Mouse (Mus musculus): ENCODE data around the gene Cdipt. TPM values are rescaled to one million over a fixed set of nuclear protein-coding genes. Genes with fewer than 3 reads are reported as not detected.

The Cdipt gene
- total RNA-seq, 2 experiments from 2014 or later, result 19.7 to 29.8 TPM

GRCm38 (mm10) chr7:127009307-127010085 lies 33.8 kb downstream of the Cdipt start:
- no peak for ATAC-seq (replicated peaks; ENCODE audit: low FRiP score, poor library complexity, severe bottlenecking)

- ATAC-seq (replicated peaks; ENCODE audit: low FRiP score, poor library complexity, severe bottlenecking), result no peak
Observed at GRCm38 (mm10) chr7:127011051-127011450, 35.3 kb downstream of the Cdipt start.

DNA sequence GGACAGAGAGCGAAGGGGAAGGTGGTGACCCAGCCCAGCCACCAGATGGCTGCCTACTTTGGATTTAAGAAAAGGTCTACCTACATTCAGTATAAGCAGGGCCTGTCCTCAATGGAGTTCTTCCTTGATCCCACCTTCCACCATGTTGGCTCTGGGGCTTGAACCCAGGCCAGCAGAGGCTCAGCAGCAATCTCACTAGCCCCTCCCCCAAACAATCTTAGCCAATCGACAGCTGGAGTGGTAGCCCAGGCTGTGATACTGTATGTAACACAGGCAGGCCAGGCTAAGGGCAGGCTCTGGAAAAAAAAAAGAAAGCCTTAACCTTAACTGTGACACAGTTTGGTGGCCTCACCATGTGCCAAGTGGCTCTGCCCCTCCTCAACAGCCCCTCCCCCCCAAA lies 36.0 kb downstream of the Cdipt start:
- no peak for ATAC-seq (replicated peaks; ENCODE audit: low FRiP score, poor library complexity, severe bottlenecking)

DNA sequence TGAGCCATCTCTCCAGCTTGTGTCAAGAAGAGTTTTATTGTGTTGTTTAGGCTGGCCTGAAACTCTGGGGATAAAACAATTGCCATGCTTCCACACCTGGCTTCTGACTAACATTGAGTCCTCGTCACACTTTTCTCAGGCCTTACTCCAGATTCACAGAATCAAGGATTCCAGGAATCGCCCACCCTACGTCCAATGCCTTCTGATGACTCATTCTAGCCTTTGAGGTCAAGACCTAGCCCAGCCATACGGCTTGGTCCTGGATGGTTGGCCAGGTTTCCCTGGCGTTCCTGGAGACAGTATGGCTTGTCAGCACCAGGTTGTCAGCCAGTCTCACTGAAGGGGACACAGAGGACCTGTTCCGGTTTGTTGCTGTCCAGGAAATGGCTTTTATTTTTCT lies 36.7 kb downstream of the Cdipt start:
- ATAC-seq (replicated peaks; ENCODE audit: low FRiP score, poor library complexity, severe bottlenecking), result no peak

DNA sequence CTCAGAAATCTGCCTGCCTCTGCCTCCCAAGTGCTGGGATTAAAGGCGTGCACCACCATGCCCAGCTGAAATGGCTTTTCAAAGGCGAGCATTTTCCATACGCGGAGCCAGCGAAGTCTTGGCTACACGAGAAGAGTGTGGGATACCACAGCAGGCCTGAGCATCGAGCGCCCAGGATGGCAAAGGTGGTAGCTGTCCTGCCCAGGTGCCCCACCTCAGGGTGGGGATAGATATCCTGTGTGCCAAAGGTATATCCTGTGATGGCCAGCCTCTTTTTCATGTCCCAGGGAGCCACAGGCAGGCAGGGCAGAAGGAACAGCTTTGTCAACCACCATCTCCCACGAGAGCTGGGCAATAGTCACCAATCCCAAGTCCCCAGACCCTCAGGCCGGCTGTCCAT lies 37.1 kb downstream of the Cdipt start:
- ATAC-seq (replicated peaks; ENCODE audit: low FRiP score, poor library complexity, severe bottlenecking), result no peak

GRCm38 (mm10) chr7:127013385-127013784 lies 37.7 kb downstream of the Cdipt start:
- no peak for ATAC-seq (replicated peaks; ENCODE audit: low FRiP score, poor library complexity, severe bottlenecking)

DNA sequence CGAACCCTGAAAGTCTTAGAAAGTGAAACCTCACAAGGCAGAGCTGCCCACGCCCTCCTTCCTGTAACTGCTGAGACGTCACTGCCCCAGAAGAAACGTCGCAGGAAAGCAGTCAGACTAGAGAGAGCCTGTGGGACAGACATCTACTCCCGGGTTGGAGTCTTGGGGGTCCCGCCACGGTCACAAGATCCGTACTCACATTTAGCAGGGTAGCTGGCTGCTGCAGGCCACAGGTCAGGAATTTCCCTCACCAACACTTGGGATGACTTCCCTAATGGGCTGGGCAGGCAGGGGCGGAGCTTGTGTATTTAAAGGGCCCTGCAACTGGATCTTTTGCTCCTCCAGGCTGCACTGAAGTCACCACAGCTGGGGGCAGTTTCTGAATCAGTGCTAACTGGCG lies 38.6 kb downstream of the Cdipt start, which contains the start of gene Mvp:
TSS of gene Mvp (minus strand) at position 302 of the 400 bp plus-strand sequence.
- 0 out of 2 replicates have a peak, but pooled peaks have one; percentile 21 for ATAC-seq (replicated peaks; ENCODE audit: low FRiP score, poor library complexity, severe bottlenecking)

- no peak for ATAC-seq (replicated peaks; ENCODE audit: low FRiP score, poor library complexity, severe bottlenecking)
Observed at GRCm38 (mm10) chr7:127014993-127015392, 39.3 kb downstream of the Cdipt start.

DNA sequence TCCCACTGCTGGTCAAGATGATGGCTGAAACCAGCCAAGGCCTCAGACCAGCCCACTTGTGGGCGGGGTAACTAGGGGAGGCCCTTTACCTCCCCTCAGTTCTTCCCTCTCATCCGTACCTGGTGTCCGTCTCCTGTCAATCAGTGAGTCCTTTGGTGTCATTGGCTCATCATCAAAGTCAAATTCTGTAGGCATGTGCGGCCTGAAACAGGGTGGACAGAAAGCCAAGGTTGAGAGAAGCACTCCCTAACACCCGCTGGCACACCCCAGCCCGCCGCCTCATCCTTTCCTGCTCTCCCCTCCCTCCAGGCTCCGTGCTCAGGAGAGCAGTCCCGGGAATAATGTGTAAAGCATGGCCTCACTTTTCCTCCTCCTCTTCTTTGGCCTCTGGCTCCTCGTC lies 40.4 kb downstream of the Cdipt start:
- peak; percentile 16 for ATAC-seq (replicated peaks; ENCODE audit: low FRiP score, poor library complexity, severe bottlenecking)

GRCm38 (mm10) chr7:127016481-127016485 lies 40.6 kb downstream of the Cdipt start, which contains the start of gene Pagr1b:
TSS of gene Pagr1b (minus strand) at chr7:127016484.
- no peak for ATAC-seq (replicated peaks; ENCODE audit: low FRiP score, poor library complexity, severe bottlenecking)

DNA sequence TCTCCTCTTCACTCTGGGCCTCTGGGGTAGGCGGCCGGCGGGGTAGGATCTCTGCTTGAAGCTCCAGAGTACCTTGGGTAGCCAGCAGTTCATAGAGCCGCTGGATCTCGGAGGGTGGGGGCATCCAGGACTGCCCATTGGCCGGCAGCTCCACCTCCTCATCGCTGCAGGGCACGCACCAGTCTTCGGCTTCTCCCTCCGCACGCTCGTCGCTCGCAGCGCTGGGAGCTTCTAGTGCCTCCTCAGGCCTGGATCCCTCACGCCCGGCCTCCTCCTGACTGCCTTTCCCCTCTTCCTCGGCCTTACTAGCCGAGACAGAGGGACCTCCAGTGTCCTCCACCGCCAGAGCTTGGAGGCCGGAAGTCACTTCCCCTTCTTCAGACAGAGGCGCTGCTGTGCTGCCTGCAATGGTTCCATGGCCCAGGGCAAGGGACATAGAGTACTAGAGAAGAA lies 40.8 kb downstream of the Cdipt start:
- peak; percentile 71 for ATAC-seq (replicated peaks; ENCODE audit: low FRiP score, poor library complexity, severe bottlenecking)

DNA sequence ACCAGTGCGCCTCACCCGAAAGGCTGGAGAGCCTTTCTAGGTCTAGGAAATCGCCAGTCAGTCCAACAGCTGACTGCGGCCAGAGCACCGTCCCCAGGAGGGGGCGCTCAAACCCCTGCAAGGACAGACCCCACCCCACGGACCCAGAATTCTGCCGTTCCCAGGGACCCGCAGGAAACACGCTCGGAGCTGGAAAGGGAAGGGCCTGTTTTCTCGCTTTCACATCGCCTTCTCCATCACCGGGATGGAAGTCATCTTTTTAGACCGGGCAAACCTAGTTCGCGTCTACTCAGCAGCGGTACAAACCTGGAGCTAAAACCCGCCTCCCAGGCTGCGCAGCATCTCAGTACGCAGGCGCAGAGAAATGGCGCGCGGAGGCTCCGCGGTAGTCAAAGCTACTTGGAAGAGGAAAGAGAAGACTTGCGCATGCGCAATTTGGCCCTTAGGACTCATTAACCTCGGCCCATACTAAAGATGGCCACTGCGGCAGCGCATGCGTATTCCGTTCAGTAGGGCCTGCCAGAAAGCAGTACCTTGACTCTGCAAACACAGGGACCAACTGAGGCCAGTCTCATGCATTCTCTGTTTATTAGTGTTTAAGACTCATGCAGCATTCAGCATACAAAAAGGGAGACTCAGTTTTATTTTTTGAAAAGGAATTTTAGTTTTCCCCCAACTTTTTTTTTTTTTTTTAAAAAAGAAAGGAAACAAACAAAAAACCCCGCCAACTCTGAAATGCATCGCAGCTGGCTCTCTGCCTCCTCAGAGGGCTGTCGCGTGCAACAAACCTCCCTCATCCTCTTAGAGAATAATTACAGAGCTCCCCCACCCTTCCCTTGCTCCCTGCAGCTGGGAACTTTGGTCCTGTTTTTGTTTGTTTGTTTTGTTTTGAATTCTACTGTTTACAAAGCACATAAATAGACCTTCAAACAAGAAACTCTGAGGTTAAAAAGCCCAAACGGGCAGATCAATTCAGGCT lies 41.5 kb downstream of the Cdipt start, which contains the start of gene Pagr1a:
TSS of gene Pagr1a (minus strand) at position 382 of the 979 bp plus-strand sequence.
- ATAC-seq (replicated peaks; ENCODE audit: low FRiP score, poor library complexity, severe bottlenecking), result peak; percentile 75

DNA sequence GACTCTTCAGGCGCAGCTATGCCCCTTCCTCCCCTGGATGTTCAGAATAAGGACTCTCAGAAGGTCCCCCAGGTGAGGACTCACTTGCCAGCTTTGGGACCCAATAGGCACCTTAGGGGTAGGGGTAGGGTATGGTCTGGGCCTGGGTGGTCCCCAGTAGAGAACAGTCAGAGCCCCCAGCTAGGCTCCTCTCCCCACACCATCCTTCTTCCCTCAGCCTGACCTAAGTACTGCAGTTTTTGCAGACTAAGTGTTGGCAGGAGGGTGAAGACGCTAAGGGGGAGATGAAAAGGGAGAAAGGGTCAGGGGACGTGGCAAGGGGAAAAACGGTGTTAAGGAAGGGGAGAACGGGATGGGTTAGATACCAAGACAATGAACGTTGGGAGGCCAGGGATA lies 42.2 kb downstream of the Cdipt start:
- ATAC-seq (replicated peaks; ENCODE audit: low FRiP score, poor library complexity, severe bottlenecking), result no peak

DNA sequence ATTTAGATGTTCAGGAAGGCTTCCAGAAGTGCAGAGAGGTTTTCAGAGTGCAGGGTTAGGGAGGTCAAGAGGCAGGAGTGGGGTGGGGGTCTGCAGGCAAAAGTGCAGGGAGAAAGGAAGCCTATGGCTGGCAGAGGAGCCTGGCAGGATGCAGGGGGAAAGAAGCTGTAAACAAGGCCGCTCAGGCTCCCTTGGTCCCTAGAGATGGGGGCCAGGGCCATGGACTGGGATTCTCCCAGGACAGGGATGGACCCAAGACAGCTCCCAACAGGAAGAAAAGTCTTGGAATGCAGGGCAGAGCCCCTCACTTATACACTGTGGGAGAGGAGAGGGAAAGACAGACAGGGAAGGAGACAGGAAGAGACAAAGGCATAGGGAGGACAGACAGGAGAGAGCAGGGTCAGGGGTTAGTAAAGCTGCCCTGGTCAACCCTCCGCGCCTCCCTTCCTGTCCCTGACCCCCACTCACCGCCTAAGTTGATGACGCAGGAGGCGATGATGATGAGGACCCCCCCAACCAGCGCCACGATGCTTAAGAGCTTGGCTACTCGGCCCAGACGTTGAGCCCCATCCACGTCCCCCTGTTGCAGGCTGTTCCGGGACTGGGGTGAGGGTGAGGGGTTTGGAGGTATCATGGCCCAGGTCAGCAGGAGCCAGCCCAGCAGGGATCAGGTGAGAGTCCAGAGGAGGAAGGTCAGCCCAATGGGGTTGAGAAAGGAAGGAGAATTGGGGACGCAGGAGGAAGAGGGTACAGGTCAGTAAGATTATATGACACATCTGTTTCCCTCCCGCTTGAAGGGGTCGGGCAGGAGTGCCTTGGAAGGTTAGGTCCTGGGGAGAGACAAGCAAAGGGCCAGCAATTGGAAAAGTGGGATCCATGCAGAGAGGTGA lies 42.9 kb downstream of the Cdipt start:
- no peak for ATAC-seq (replicated peaks; ENCODE audit: low FRiP score, poor library complexity, severe bottlenecking)

DNA sequence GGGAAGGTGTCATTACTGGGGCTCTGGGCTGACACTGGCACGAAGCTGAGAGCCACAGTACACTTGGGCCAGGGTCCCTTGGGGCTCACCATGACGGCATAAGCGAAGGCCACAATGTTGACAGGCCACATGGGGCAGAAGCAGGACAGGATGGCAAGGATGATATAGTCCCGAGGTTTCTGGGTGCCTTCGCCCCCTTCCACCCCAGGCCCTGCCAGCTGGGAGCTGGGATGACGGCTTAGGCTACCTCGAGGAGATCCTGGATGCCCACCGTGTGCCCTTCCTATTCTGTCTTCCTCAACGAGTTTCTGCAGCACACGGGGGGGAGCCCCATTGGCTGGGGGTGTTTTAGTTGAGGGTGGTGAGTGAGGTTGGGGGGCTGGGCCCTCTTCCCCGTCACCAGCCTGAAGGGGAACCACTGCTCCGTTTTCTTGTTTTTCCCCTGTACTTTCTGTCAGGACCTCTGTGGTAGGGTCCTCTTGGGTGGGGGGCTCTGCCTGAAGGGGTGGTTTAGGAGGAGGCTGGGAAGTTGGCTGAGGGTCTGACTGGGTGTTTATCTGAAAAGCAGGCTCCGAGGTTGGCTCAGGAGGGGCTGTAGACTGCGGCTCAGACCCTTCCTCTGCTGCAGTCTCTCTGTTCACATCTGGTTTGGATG lies 43.7 kb downstream of the Cdipt start:
- no peak for ATAC-seq (replicated peaks; ENCODE audit: low FRiP score, poor library complexity, severe bottlenecking)

DNA sequence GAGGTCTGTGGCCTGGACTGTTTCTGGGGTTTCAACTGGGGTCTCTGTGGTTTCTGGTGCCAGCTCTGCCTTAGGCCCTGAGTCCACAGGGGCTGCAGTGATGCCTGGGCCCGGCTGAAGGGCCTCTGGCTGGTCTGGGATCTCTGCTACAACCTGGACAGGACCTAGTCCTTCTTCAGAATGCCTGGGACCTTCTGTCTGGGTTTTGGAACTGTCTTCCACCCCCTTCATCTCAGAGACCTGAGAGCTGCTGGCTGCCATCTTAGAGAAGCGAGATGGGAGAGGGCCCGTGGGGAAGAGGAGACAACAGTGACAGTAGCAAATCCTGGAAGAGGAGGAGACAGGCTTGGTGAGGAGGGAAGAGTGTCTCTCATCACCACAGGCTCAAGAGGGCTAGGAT lies 44.3 kb downstream of the Cdipt start:
- no peak for ATAC-seq (replicated peaks; ENCODE audit: low FRiP score, poor library complexity, severe bottlenecking)

DNA sequence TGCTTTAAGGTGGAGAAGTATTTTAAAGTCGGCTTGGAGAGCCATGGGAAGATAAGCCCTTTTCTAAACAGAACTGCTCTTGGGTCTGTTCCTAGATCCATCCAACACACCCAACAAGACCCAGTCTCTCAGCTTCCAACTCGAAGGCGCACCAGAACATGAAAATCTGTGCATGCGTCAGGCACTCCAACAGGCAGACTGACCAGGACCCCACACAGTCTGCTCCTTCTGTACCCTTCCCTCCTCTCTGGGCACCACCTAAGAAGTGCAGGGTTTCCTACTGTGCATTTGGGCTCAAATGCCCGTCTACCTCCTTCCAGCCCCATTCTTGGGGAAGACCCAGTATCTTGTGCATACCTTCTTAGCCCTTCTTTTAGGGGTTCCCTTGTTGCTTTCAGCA lies 44.8 kb downstream of the Cdipt start:
- no peak for ATAC-seq (replicated peaks; ENCODE audit: low FRiP score, poor library complexity, severe bottlenecking)

DNA sequence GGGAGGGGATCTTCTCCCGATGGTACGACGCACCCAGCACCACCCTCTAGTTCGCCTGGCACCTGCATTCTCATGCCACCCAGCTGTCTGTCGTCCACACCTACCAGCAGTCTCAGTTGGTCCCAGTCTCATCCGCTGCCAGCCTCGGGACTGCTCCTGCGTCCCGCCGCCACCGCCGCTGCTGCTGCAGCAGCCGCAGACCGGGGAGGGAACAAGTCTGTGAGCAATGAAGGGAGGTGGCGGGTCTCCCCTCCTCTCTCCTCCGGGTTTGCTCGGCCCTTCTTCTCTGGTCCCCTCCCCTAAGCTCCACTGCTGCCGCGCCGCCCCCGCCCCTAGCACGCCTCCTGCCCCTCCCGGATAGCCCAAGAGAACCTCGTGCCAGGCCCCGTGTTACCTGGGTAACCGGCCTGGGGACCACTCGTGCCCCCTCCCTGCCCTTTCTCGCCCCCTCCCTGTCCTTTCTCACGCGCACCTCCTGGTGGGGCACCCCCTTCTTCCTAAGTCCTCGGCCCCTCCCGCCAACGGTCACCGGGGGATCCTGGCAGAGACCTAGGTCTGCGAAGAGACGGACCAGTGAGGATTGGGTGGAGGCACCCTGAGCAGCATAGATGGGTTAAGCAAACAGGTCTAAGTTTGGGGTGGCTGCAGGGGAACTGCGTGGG lies 45.3 kb downstream of the Cdipt start, which contains the start of the genes Gm42742 and Prrt2:
TSS of gene Gm42742 (minus strand) at position 197 of the 662 bp plus-strand sequence.
TSS of gene Prrt2 (minus strand) at position 311 of the 662 bp plus-strand sequence.
- ATAC-seq (replicated peaks; ENCODE audit: low FRiP score, poor library complexity, severe bottlenecking), result no peak

All from erythroid progenitor cell, adult 5-6 weeks (primary cell).